Mouse (Mus musculus): ENCODE data around the gene 2310034G01Rik.

2310034G01Rik gene

DNA sequence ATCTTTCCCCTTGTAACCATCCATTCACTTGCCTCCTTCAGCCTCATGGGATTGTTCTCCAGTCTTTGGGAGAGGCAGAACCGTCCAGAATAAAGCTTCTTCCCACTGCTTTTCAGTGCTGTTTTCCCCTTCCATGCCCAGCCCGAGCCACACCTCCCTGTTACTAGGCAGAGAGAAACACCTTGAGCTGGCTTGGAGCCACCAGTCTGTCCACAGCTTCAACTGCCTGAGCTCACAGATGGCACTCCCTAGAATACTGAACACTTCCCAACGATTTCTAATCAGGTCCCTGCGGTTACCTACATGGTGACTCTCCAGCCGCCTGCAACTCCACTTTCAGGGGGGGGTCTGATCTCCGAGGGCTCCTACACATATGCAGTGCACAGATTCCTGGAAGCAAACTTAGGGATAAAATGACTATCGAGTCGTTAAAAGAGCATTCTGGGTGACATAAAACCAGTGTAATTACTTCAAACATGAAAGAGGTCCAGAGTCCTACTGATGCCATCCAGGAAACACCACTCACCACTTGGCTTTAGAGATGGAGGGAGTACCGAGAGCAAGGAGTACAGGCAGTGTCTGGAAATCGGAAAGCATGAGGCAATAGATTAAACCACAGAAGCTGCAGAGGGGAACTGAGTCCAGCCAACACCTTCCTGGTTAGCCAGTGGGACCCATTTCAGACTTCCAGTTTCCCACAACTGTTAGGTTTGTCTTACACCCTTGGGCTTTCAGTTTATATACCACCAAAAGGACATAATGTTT, at the start of gene 2310034G01Rik:
TSS of gene 2310034G01Rik (minus strand) at position 135 of the 765 bp plus-strand sequence.
- DNase-seq (ENCODE audit: low spot score): no peak

DNA sequence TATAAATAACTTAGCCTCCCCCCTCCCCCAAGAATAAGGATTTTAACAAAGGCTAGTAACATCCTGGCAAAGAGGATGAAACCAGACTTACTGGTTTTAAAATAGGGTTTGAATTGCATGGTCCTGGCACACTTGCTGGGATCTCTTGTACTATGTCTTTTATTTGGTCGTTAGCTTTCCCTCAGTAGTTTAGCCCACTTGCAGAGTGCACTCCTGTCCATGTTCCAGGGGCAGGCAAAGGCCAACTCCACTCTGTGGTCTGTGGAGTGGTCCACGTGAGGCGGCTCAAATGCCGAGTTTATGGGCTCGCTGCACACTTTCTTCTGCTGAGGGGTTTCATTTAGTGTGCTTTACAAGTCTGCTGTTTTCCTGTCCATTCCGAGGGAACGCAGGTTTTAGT, 49.8 kb upstream of the 2310034G01Rik start:
- DNase-seq (ENCODE audit: low spot score): no peak

DNA sequence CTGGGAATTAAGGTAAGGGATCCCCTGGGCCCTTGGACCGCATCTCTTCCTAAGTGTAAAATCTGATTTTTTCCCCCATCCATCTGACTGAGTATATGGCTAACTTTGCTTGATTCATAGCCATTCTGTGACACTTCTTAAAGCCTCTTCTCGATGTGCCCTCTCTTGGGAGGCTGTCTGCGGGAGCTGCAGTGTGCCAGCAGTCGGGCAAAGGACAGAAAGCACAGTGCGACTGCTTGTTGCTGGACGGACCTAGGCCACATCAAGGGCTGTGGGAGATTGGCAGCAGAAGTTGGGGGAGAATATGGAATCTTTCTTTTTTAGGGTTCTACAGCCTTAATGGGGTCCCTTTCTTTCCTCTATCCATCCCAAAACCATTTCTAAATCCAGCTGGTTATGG, 49.3 kb upstream of the 2310034G01Rik start:
- no peak for DNase-seq (ENCODE audit: low spot score)

DNA sequence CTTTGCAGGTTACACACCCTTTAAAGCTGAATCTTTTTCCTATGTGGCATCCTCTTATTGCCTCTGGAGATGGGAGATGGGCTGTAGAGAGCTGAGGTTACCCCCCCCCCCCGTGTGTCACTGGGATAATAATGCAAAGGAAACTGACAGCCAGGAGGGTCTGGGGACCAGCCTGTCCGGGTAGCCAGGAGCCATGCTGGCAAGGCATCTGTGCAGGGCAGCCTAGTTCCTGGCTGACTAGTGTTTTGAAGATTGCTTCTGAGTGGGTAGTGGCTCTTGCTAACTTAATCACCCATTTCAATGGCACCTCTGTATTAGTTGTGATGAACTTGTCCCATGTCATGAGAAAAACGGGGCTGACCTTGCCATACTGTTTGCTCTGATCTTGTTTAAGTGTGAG, 48.3 kb upstream of the 2310034G01Rik start:
- no peak for DNase-seq (ENCODE audit: low spot score)

DNA sequence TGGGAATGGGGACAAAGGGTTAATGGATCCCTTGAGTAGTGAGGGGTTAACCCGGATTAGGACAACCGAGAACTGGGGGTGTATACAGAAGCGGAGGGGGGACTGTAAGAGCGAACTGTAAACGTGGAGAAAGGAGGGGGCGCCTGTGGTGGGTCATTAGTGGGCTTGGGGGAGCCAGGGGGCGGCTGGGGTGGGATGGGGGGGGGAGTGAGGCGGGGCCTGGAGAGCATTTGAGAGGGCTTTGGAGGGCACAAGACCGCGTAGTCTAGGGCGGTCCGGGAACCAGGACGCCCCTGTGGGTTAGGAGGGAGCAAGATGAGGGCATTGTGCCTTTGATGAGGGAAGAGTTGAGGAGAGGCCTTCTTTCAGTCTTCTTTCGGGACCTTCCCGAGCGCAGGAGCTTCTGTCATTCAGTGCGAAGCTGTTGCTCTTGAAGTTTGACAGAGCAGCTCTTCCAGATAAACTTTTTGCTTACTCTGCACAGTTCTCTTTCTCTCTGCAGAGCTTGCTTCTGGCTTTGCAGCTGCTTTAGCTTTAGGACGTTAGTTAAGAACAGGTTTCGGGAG, 47.4 kb upstream of the 2310034G01Rik start:
- DNase-seq (ENCODE audit: low spot score): no peak

DNA sequence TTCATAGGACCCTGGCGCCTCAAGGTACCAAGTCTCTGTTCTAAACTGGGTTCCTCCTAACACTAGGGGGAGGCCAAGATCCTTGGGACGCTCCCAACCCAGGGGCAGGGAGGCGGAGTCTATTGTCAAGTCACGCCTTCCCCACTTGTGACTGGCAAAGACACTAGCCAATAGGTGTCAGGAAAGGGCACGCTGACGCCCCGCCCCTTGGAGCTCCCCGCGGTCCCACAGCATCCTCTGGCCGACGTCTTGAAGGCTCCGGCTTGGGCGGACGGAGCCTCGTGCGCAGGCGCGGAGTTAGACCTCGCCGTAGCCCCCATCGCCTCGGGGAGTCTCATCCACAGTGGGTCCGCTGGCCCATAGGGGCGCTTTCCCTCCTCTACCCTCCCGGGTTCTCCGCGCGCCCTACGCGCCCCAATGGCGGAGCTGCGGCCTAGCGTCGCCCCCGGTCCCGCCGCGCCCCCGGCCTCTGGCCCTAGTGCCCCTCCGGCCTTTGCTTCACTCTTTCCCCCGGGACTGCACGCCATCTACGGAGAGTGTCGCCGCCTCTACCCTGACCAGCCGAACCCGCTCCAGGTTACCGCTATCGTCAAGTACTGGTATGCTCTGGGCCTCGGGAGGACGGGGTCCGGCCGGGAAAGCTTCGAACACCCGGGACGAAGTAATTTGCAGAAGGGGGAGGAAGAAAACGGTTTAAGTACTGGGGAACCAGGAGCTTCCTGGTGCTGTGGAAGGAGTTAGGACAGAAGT, 46.8 kb upstream of the 2310034G01Rik start, which contains the start of gene Sufu:
TSS of gene Sufu (plus strand) at position 211 of the 750 bp plus-strand sequence.
- DNase-seq (ENCODE audit: low spot score): peak; percentile 84

DNA sequence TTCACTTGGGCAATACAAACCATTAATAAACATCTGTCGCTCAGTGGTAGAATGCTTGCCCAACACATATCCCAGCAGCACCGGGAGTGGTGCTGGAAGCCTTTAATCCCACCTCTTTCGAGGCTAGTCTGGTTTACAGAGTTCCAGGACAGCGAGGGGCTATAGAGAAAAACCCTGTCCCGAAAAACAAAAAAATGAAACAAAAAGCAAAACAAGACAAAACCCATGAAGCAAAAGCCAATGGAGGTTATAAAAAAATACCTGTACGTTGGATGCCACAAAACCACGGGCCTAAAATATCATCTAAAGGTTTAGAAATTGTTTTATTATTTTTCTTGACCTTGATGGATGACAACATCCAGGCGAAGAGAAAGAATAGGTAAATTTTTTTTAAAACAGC, 46.0 kb upstream of the 2310034G01Rik start:
- no peak for DNase-seq (ENCODE audit: low spot score)

DNA sequence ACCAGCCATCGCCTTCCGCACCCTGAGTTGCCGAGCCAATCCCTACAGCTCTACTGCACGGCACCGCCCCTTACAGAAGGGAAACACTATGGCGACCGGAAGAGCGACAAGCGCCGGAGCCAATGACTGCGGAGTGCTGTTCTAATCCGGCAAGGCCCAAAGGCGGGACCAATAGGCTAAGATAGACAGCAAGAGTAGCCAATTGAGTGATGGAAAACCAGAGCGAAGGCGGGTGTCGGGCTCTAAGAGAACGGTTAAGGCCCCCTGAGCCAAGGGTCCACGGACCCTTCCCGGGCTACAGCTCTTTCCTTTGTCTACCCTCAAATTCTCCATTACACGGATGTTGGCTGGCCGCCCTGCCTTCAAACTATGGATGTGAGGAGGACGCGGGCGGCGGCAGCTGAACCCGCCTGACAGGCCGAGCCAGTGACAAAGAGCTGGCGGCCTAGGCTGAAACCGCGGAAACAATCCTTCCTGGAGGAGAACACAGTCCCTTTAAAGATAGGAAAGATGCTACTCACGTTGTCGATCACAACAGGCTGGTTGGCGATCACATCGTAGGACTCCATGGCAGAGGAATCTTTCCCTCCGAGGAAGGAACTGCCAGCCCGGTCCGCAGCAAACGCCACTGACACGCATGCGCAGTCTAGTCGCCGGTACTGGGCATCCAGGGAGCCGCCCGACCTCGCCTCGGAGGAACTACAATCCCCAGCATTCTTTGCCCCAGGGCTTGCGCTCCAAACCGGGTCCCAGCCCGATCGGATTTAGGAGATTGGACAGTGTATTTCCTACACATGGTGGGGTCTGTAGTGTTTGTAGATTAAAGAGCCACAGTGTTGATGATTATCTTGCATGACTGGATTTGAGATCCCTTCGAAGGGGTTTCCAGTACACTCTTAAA, 45.3 kb upstream of the 2310034G01Rik start, which contains the start of gene Actr1a:
TSS of gene Actr1a (minus strand) at position 640 of the 901 bp plus-strand sequence.
- DNase-seq (ENCODE audit: low spot score): peak; percentile 92

DNA sequence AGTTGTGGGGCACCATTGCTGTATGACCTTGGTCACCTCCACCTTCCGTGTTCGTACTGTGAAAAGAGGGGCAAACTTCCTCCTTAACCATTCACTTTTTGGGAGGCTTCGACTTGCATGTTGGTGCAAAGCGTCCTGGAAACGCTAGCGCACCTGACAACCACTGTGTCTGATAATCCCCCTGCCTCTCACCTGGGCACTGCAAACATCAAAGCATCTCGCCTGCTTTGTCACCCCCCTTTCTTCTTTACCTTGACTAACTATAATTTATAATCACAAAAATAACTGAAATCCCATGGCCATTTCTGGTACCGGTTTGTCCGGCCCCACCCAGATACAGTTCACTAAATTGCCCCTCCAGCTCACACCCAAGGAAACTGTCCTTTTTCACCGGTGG, 44.6 kb upstream of the 2310034G01Rik start:
- DNase-seq (ENCODE audit: low spot score): no peak

DNA sequence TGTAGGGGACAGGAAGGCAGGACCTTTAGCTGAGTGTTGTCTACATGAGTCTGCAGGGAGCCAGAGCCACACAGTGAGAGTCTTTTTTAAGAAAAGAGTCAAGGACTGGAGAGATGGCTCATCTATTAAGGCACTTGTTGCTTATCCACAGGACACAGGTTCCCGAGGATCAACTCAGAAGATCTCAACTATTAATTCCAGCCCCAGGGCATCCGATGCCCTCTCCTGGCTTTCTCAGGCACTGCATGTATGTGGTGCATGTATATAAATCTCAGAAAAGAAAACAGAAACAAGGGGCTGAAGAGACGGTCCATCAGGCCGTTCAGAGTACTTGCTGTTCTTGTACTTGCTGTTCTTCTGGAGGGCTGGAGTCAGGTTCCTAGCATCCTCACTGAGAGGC, 41.9 kb upstream of the 2310034G01Rik start:
- DNase-seq (ENCODE audit: low spot score): no peak

DNA sequence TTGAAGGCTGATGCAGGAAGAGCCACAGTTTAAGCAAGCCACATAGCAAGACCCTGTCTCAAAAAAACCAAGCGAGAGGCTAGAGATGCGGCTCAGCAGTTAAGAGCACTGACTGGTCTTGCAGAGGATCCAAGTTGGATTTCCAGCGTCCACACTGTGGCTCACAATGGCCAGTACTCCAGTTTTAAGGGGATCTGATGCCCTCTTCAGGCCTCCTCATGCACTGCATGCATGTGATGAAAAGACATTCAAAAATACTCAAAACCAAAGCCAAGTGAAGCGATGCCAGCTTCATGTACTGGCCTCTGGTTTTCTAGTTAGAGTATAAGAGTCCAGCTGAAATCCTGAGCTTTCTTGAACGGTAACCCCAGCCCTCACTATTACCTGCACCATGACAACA, 39.8 kb upstream of the 2310034G01Rik start:
- no peak for DNase-seq (ENCODE audit: low spot score)

DNA sequence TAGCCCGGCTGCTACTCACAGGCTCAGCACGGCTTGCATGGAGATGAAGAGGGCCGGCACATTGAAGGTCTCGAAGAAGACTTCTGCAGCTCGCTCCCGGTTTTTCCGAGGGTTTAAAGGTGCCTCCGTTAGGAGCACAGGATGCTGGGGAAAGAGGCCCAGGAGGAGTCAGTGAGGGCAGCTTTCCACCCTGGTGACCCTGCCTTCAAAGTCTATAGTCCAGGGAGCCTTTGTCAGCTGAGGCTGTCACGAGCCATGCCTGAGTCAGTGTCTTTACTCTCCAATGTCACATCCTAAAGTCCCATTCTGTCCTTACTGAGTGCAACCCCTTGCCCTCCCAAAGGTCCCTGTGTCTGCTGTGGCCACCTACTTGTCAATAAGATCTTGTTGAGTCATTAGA, 32.2 kb upstream of the 2310034G01Rik start:
- no peak for DNase-seq (ENCODE audit: low spot score)

DNA sequence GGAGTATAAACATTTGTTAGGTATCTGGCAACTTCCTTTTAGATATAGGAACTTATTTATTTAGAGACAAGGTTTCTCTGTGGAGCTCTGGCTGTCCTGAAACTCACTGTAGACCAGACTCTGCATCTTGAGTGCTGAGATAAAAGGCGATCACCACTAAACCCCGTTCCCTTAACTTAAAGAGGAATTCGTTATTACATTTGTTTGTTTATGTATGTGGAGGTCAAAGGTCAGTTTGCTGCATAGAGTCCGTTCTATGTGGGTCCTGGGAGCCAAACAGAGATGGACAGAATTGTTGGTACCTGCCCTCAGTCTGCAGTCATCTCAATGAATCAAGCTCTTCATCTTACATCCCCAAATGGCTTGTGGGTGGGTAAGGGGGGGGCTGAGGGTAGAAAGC, 25.8 kb upstream of the 2310034G01Rik start:
- DNase-seq (ENCODE audit: low spot score): no peak

DNA sequence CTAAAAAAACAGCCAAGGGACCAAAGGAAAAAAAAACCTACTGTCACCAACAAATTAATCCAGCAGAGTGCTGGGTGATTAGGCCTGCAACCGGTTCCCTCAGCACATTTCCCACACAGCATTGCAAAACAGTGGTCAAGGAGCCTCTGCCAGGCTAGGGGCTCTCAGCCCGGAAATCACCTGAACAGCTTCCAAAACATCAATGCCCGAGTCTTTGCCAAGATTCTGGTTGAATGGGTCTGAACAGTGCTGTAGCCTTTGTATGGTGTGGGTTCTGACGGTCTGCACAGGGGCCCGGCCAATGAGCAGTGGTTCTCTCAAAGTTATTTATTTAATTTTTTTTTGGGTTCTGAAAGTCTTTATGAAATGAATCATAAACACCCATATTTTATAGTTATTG, 25.4 kb upstream of the 2310034G01Rik start:
- DNase-seq (ENCODE audit: low spot score): no peak

DNA sequence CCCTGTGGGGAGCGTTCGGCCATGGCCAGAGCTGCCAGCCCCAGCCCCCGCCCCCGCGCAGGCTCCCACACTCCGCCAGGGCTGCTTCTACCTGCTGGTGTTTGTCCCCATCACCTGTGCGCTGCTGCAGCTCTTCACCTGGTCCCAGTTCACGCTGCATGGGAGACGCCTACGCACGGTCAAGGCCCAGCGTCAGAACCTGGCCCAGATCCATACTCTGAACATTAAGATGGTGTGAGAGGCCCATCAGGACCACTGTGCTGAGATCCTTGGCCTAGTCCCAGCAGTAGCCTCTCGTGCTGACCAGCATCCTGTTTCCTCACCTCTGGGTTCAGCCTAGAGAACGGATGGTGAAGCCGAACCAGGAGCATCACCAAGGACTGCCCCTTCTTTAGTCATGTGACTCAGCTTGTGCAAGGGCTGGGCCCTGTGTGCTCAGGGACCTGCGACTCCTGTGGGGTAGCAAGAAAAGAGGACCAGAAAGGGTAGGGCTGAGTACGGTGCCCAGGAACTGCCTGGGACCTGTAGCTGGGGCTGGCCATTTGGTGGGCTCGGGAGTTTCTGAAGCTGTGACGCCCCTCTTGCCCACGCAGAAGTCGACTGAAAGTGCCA, 24.5 kb upstream of the 2310034G01Rik start:
- DNase-seq (ENCODE audit: low spot score): no peak

DNA sequence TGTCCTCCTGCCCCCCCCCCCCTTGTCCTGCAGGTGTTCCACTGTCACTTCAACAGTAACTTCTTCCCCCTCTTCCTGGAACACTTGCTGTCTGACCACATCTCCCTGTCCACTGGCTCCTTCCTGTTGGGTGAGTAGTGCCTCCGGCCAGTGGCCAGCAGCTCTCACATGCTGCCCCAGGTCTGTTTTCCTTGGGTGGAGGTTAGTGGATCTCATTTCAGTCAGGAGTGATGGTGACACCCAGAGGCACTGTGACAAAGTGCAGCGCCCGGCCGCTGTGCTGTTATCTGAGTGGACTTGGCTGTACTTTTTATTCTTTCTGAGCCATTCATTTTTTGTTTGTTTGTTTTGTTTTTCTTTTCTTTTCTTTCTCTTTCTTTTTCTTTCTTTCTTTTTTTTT, 19.1 kb upstream of the 2310034G01Rik start:
- DNase-seq (ENCODE audit: low spot score): no peak

DNA sequence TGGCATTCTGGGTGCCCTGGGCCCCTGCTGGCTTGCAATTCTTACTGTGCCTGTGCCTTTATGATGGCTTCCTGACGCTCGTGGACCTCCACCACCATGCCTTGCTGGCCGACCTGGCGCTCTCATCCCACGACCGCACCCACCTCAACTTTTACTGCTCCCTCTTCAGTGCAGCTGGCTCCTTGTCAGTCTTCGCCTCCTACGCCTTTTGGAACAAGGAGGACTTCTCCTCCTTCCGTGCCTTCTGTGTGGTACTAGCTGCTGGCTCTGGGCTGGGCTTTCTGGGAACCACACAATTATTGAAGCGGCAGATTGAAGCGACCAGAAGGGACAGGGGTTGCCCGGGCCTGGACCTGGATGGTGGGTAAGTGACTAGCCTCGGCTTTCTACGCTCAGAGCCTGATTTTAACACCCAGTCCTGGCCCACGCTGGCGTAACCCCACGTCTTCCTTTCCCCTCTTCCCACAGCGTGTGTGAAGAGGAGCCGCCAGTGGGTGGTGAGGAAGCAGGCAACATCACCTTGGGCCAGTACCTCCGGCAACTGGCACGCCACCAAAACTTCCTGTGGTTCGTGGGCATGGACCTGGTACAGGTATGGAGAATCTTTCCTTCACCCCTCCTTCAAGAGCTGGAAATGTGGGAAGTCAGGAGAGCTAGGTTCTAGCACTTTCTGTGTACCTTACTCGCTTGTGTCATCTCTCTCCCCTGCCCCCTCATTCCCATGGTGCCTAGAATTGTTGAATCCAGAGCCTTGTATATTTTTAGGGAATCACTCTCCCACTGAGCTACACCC, 17.9 kb upstream of the 2310034G01Rik start:
- DNase-seq (ENCODE audit: low spot score): no peak

DNA sequence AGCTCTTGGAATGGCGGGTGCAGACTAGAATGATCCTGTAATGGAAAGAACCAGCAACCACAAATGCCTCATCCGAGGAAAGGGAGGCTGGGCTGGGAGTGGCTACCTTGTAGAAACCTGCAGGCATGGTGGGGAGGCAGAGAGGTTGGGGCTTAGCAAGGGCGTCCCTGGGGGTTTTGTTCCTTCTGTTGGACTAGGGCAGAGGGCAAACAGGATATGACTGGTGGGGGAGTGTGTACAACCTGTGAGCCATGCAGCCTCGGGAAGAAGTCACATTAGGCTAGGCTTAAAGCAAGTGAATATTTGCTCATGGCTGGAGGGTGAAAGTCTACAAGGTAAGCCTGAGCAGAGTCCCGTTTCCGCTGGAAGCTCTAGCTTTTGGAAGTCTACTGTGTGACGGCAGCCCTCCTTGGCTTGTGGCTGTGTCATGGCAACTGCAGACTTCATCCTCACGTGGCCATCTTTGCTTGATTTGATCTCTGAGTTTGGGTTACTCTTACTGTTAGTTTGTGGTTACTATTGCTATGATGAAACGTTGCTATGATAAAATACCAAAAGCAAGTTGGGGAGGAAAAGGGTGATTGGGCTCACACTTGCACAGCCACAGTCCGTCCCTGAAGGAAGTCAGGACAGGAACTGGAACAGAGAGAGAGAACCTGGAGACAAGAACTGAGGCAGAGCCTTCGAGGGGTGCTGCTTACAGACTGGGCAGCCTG, 13.3 kb upstream of the 2310034G01Rik start:
- DNase-seq (ENCODE audit: low spot score): no peak

DNA sequence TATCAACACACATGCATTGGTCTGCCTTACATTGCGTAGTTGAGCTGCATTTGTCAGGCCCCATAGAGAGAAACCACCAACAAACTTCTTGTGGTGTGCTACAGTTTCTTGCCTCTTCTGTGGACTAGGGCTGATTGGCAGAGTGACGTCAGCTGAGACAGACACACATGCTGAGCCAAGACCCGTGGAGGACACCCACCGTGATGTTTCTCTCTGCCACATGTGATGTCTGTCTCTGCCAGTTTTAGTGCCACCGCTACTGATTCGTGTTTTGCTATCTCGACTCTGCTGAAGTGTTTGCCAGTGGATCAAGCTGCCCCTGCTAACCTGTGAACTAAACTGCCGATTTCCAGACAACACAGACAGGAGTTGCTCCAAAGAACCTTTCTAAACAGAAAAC, 12.0 kb upstream of the 2310034G01Rik start:
- DNase-seq (ENCODE audit: low spot score): no peak

DNA sequence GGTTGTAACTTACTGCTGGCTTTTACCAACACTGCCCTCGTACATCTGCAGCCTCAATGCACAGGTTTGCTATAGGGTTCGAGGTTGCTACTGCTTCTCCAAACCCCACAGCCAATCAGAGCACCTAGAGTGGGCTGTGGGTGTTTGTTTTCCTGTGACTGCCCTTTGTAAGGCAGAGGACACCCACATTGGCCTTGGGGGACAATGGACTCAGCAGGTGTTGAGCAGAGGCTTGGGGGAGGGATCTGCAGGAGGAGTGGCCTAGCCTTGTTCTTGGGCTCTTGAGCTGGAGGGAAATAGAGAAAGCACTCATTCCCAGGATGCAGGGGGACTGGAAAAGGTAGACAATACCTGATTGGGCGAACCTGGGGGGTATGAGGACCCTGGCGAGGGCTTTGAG, 8.3 kb upstream of the 2310034G01Rik start:
- no peak for DNase-seq (ENCODE audit: low spot score)

All from urinary bladder, postnatal 10 days (tissue).